Mouse (Mus musculus) urinary bladder, postnatal 25 days (tissue): ENCODE measurements around the gene Zfand6.
A peak's percentile ranks its signal among the peaks of the same experiment; 100 is the strongest.

Experiments
- DNase-seq: peaks from one replicate; pipeline ENCODE4 v3.0.0; 2022; ENCODE audit warnings: low spot score

The Zfand6 gene

DNA sequence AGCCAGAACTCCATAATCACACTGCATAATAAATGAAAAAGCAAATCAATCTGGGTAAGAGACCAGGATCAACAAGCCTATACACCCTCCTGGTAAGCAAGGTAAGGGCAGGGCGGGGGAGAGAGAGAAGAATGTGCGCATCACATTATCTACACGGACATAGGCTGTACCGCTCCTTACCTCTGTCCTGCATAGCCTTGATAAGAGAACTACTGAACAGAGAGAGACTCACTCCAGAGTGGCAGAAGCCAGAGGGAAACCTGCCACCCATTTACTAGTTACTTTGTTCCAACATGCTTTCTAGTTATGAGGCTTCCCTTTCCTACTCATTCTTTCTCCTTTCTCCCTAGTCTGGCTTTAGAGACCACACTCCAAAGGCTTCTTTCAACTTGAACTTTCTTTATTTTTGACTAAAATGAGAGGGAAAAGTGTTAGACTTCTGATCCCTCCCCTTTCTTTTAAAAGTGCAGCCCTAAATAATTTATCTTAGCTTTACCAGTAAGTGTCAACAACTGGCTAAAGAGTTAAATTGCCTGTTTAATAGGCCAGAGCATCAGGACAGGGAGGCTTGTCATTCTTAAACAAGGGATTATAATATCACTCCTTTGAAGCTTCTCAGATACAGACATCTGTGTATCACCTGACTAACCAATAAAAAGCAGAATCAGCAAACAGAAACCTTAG, 38.3 kb downstream of the Zfand6 start:
- DNase-seq: no peak

- DNase-seq: no peak
These were observed 40.7 kb downstream of the Zfand6 start for GRCm38 (mm10) chr7:84649016-84649415.

GRCm38 (mm10) chr7:84646256-84646655, 43.5 kb downstream of the Zfand6 start:
- DNase-seq: no peak

GRCm38 (mm10) chr7:84643270-84643998, 46.3 kb downstream of the Zfand6 start:
- DNase-seq: no peak

- no peak for DNase-seq
These were observed 47.4 kb downstream of the Zfand6 start for GRCm38 (mm10) chr7:84642159-84642928.

GRCm38 (mm10) chr7:84636939-84637338, 52.8 kb downstream of the Zfand6 start:
- no peak for DNase-seq

DNA sequence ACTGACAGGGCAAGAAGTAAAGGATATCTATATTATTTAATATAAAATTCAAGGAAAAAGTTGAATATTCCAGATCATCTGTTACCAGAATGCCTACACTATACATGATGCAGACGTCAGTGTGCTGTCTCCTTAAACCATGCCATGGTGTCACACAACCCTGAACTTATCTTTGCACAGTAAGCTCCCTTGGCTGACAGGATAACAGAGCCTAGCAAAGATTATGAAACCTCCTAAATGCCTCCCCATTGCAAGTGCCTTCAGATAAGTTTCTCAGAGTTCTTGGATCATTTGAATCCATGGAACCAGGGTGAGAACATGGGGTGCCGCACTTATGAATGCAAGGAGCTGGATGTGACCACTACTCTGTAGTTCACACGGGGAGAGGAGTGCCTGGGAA, 57.9 kb downstream of the Zfand6 start:
- no peak for DNase-seq

GRCm38 (mm10) chr7:84623718-84624117, 66.0 kb downstream of the Zfand6 start:
- no peak for DNase-seq

GRCm38 (mm10) chr7:84620956-84621355, 68.8 kb downstream of the Zfand6 start:
- no peak for DNase-seq

DNA sequence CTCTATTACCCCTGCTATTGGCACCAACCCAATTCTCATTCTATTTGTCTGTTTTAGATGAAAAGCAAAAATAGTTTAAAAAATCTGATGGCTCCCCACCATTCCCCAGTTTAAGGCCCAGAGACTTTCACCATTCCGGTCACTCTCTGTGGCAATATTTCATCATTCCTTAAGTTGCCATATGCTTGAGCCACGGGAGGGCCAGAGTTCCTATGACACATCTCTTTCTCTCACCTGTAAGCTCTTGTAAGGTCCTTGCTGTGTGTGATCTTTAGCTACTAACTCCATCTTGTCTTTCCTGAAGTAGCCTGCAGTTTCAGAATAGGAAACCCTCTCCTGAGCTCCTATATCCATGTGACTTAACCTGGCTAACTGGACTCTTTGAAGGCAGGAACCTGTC, 70.8 kb downstream of the Zfand6 start:
- no peak for DNase-seq

GRCm38 (mm10) chr7:84612445-84612844, 77.3 kb downstream of the Zfand6 start:
- no peak for DNase-seq

DNA sequence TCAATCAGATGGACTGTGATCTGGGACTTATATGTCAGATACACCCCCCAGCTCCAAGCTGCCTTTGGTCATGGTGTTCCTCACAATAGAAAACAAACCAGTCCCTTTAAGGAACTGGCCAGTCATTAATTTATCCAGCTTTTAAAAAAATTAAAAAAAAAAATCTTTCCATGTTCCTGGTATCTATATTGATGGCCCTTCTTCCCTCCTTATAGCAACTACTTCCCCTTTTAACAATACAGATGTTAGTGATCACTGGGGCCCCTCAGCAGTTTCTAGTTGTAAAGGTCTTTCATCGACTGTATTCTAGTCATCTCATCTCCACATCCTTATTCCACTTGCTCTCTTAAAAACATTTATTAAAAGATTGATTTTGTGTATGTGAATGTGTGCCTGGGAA, 78.2 kb downstream of the Zfand6 start:
- DNase-seq: no peak

GRCm38 (mm10) chr7:84606293-84606749, 83.4 kb downstream of the Zfand6 start, which contains the start of gene Fah:
Gene Fah, minus strand, starts transcription at chr7:84606722.
- DNase-seq: peak; percentile 38

- peak; percentile 73 for DNase-seq
These were observed 84.0 kb downstream of the Zfand6 start for GRCm38 (mm10) chr7:84605704-84606292.

- DNase-seq: no peak
These were observed 84.6 kb downstream of the Zfand6 start for GRCm38 (mm10) chr7:84605033-84605687.

DNA sequence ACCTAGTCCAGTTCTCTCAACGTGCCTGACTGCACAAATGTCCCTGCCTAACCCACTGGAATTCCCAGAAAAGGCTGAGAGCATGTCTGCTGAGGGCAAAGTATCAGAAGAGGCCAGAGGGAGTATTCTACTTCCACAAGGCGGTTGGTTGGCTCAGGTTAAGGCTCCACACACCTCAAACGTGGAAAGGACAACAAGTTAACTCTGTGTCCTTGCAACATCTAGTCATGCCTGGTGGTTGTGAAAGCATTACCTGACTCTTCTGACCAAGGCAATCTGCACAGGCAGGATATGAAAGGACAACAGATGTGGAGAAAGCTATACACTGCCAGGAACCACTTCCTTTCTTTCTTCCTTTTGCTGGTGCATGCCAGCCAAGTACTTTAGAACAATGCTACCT, 85.3 kb downstream of the Zfand6 start:
- no peak for DNase-seq

DNA sequence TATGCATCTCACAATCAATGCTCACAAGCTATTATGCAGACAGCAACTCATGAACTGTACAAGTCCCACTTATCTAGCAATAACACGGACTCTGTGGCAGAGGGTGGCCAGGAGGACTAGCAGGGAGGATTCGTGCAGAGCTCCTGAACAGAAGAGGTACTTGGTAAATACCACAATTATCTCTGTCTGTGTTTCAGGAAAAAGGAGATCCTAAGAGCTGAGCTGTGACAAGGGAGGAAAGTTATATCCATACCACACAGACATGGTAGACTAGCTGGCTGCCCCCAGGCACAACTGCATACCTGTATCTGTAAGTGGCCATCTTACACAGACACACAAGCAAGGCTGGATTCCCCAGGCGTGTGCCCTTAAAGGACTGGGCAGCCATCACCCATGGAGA, 88.4 kb downstream of the Zfand6 start:
- no peak for DNase-seq

DNA sequence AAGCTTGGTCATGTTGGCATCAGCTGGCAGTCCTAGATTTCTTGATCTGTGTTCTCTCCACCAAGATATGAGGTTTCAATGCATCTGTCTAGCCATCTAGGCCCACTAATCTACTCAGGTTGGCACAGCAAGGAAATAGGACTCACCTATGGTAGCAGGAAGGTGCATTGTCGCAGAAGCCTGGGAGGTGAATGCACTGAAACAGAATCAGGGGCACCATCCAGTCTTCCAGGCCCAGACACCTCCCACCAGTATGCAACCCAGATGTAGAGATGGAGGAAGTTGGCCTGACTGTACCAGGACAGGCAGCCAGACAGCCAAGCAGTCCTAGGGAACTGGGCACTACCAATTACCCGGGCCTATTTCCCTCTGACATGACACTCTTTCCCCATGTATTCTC, 89.1 kb downstream of the Zfand6 start:
- DNase-seq: no peak

DNA sequence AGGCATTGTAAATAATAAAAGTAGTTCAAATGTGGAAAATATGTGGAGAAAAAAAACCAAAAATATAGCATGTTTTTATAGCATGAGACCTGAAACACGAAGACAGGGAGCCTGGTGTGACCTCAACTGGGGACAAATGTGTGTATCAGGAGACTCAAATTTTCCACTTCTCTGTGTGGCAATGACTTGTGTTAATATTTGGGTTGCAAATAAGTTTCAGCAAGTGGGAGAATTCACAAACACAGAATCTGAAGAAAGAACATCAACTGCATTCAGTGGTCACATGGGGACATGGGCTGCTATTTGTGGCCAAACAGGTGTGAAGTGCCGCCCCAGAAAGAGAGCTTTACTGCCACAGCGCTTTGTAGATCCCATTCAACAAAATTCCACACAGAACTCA, 93.1 kb downstream of the Zfand6 start:
- DNase-seq: no peak

GRCm38 (mm10) chr7:84596002-84596401, 93.8 kb downstream of the Zfand6 start:
- DNase-seq: no peak

DNA sequence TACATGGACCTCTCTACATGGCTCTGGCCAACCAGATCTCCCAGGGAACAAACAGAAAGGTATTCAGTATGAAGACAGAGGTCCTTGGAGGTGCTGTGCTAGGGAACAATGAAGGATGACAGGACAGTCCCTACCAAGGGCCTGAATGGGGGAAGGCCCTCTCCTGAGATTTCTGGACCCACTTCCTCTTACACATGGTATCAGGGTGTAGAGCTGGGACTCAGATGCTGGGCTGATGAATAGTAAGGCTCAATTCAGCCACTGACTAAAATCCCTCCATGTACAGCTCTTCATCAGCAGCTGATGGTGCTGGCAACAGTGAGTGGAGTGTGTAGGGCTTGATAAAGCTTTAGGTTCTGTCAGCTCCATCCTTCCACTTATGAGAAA, 94.8 kb downstream of the Zfand6 start:
- no peak for DNase-seq
